Mouse (Mus musculus) CD4-positive helper T cell, adult 2 months (primary cell): ENCODE results near the gene Sec22a.

Experiments
- DNase-seq: peaks from one replicate; pipeline ENCODE4 v3.0.0-alpha.2; 2012; ENCODE audit warnings: low read depth, missing footprints, low spot score

Sec22a gene

GRCm38 (mm10) chr16:35363150-35364062, at the start of gene Sec22a:
Sec22a (minus strand) TSS chr16:35363918.
- DNase-seq: peak; percentile 96

- DNase-seq: no peak
Measured at GRCm38 (mm10) chr16:35406706-35407105, 43.0 kb upstream of the Sec22a start.

GRCm38 (mm10) chr16:35406166-35406565, 42.4 kb upstream of the Sec22a start:
- DNase-seq: no peak

- DNase-seq: no peak
Measured at GRCm38 (mm10) chr16:35405348-35406080, 41.8 kb upstream of the Sec22a start.

GRCm38 (mm10) chr16:35404864-35405263, 41.1 kb upstream of the Sec22a start:
- DNase-seq: no peak

- DNase-seq: no peak
Measured at GRCm38 (mm10) chr16:35403891-35404290, 40.2 kb upstream of the Sec22a start.

GRCm38 (mm10) chr16:35403356-35403755, 39.6 kb upstream of the Sec22a start:
- no peak for DNase-seq

GRCm38 (mm10) chr16:35392813-35393212, 29.1 kb upstream of the Sec22a start:
- no peak for DNase-seq

- no peak for DNase-seq
Measured at GRCm38 (mm10) chr16:35385654-35386053, 21.9 kb upstream of the Sec22a start.

- no peak for DNase-seq
Measured at GRCm38 (mm10) chr16:35380048-35380447, 16.3 kb upstream of the Sec22a start.

- no peak for DNase-seq
Measured at GRCm38 (mm10) chr16:35379344-35379743, 15.6 kb upstream of the Sec22a start.

GRCm38 (mm10) chr16:35364063-35364428, 328 bp upstream of the Sec22a start:
- DNase-seq: no peak

GRCm38 (mm10) chr16:35362221-35362620, 1.5 kb downstream of the Sec22a start:
- peak; percentile 7 for DNase-seq

- peak; percentile 73 for DNase-seq
Measured at GRCm38 (mm10) chr16:35360593-35360992, 3.1 kb downstream of the Sec22a start.

GRCm38 (mm10) chr16:35357449-35357848, 6.3 kb downstream of the Sec22a start:
- DNase-seq: no peak

- DNase-seq: no peak
Measured at GRCm38 (mm10) chr16:35330451-35330850, 33.3 kb downstream of the Sec22a start.

- no peak for DNase-seq
Measured at GRCm38 (mm10) chr16:35319773-35320172, 43.9 kb downstream of the Sec22a start.

GRCm38 (mm10) chr16:35319335-35319734, 44.4 kb downstream of the Sec22a start:
- DNase-seq: no peak

GRCm38 (mm10) chr16:35318397-35318796, 45.3 kb downstream of the Sec22a start:
- no peak for DNase-seq

- DNase-seq: no peak
Measured at GRCm38 (mm10) chr16:35317460-35317859, 46.3 kb downstream of the Sec22a start.

- DNase-seq: no peak
Measured at GRCm38 (mm10) chr16:35316856-35317264, 46.9 kb downstream of the Sec22a start.

- DNase-seq: no peak
Measured at GRCm38 (mm10) chr16:35315496-35315895, 48.2 kb downstream of the Sec22a start.

GRCm38 (mm10) chr16:35311586-35311985, 52.1 kb downstream of the Sec22a start:
- no peak for DNase-seq
